Mouse (Mus musculus): ENCODE measurements around the gene Slit3. TPM values are rescaled to one million over a fixed set of nuclear protein-coding genes. Genes with fewer than 3 reads are reported as not detected.
A peak's percentile ranks its signal among the peaks of the same experiment; 100 is the strongest.

Gene Slit3
- total and polyA plus RNA-seq, 3 experiments, result 0.55 to 4.8 (median 2.8) TPM

DNA sequence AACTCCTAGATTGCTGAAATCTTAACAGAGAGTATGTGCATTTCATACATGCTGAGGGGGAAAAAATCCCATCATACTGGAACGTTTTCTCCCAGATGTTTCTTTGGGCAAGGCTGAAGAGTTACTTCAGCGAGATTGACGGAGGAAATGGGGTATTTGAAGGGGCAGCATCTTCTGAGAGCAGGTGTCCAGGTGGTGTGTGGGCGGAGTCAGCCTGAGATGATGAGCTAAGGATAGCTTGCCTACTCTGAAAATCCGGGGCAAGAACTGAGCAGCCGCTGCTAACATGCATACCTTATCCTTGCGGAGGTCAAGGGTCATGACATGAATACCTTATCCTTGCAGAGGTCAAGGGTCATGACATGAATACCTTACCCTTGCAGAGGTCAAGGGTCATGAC, 576.5 kb downstream of the Slit3 start:
- dilution Hi-C loops (cut with MboI; ENCODE audit: extremely low pct_ligation_motif_present, extremely low pct_unique_long_range_greater_than_20kb, low sequenced_read_pairs), result no loop called here
- H3K9me3 ChIP-seq (replicated peaks; ENCODE audit: low read length), result no peaks in the 10 kb centered on the region

DNA sequence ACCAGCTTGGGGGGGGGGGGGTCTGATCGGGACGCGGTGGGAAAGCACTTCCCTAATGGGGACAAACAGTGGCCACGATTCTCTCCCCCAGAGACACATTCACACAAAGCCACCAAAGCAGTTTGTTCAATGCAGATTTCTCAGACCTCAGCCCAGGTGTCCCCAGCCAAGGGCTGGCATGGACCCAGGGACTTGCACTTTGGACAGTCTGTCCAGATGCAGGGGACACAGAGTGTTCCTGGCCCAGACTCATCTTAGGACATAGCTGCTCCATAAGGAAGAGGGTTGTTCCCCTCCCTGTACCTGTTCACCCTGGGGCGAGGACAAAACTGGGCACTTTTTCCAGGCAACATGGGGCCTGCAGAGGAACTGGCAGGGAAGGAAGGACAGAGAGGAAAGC, 577.9 kb downstream of the Slit3 start:
- Histone ChIP-seq H3K9ac (ENCODE audit: insufficient read depth, low read depth) (no peak overlapping the region), H3K9me3 (replicated peaks; ENCODE audit: low read length) (peaks cover 12% of the 10 kb centered on the region), H3K79me2 (replicated peaks; ENCODE audit: control insufficient read depth, extremely low read depth, insufficient read depth, poor library complexity, severe bottlenecking) (no peaks in the 10 kb centered on the region), H3K4me3 (replicated peaks in 1 of 3; ENCODE audit: low read depth in 2 of 3, low read length in 2 of 3, poor library complexity in 1 of 3) (no peak overlapping the region), H3K4me1 (ENCODE audit: control insufficient read depth in 1 of 2, insufficient read depth in 2 of 2) (peaks cover 0 to 13% of the 10 kb centered on the region in 2 experiments; a peak in 2 of 4 replicates), H3K4me2 (ENCODE audit: insufficient read depth, low read depth, poor library complexity, severe bottlenecking) (no peak overlapping the region), H3K36me3 (replicated peaks in 1 of 2; ENCODE audit: control insufficient read depth in 1 of 2, insufficient read depth in 1 of 2, low read length in 1 of 2) (peaks cover 0 to 56% of the 10 kb centered on the region in 2 experiments), H3K27me3 (replicated peaks) (no peaks in the 10 kb centered on the region), H3K27ac (ENCODE audit: insufficient read depth, low read depth) (no peak overlapping the region)
- dilution Hi-C loops (cut with MboI; ENCODE audit: extremely low pct_ligation_motif_present, extremely low pct_unique_long_range_greater_than_20kb, low sequenced_read_pairs), result no loop called here
- TF ChIP-seq TCF12 (IDR thresholded peaks at IDR 0.05; ENCODE audit: low read depth, low read length) (no peak), MYC (IDR thresholded peaks at IDR 0.05; ENCODE audit: low read depth, low read length) (no peak), JUN (IDR thresholded peaks at IDR 0.05; ENCODE audit: insufficient read depth, low read depth, low read length) (no peak), POLR2A (IDR thresholded peaks at IDR 0.05; ENCODE audit: low read depth, low read length) (no peak), ZKSCAN1 (IDR thresholded peaks at IDR 0.05; ENCODE audit: borderline replicate concordance, low read depth, low read length) (no peak), IRF4 (IDR thresholded peaks at IDR 0.05; ENCODE audit: low read depth, low read length) (no peak), USF1 (IDR thresholded peaks at IDR 0.05; ENCODE audit: low read depth, low read length) (no peak), CHD1 (IDR thresholded peaks at IDR 0.05; ENCODE audit: low read depth, low read length) (no peak)
- in situ Hi-C loops (cut with MboI; ENCODE audit: low pct_ligation_motif_present, low pct_unique_long_range_greater_than_20kb, low sequenced_read_pairs), result loop anchor here (10.0 to 25.0 kb wide), 3 partner anchors 146 to 812 kb away; partner anchors contain the start of gene Wwc1
- no peak for DNase-seq (ENCODE audit: extremely low read depth)

More for the DNA sequence above, 576.5 kb downstream of the Slit3 start:
- TF ChIP-seq TBP (conservative IDR thresholded peaks at IDR 0.05; ENCODE audit: low read depth, low read length) (no peak), POLR2A (IDR thresholded peaks at IDR 0.05; ENCODE audit: low read depth, low read length) (no peak), JUND (conservative IDR thresholded peaks at IDR 0.05; ENCODE audit: low read depth, low read length) (no peak), KAT2A (IDR thresholded peaks at IDR 0.05; ENCODE audit: insufficient replicate concordance, low read length) (no peak), MXI1 (IDR thresholded peaks at IDR 0.05; ENCODE audit: low read depth, low read length) (no peak)
- in situ Hi-C loops (cut with MboI; ENCODE audit: low pct_ligation_motif_present, low pct_unique_long_range_greater_than_20kb, low sequenced_read_pairs), result loop anchor here (10.0 to 25.0 kb wide), 3 partner anchors 147 to 810 kb away; partner anchors contain the start of gene Wwc1
- no peak for DNase-seq (ENCODE audit: extremely low read depth)
- Histone ChIP-seq H3K27me3 (replicated peaks) (no peaks in the 10 kb centered on the region), H3K27ac (ENCODE audit: insufficient read depth, low read depth) (no peak overlapping the region), H3K4me1 (ENCODE audit: control insufficient read depth in 1 of 2, insufficient read depth in 2 of 2) (peaks cover 0 to 19% of the 10 kb centered on the region in 2 experiments; a peak in 2 of 4 replicates), H3K9ac (ENCODE audit: insufficient read depth, low read depth) (no peak overlapping the region), H3K4me3 (replicated peaks in 1 of 3; ENCODE audit: low read depth in 2 of 3, low read length in 2 of 3, poor library complexity in 1 of 3) (no peak overlapping the region), H3K4me2 (ENCODE audit: insufficient read depth, low read depth, poor library complexity, severe bottlenecking) (no peak overlapping the region), H3K36me3 (replicated peaks in 1 of 2; ENCODE audit: control insufficient read depth in 1 of 2, insufficient read depth in 1 of 2, low read length in 1 of 2) (peaks cover 0 to 46% of the 10 kb centered on the region in 2 experiments), H3K79me2 (replicated peaks; ENCODE audit: control insufficient read depth, extremely low read depth, insufficient read depth, poor library complexity, severe bottlenecking) (no peaks in the 10 kb centered on the region)

DNA sequence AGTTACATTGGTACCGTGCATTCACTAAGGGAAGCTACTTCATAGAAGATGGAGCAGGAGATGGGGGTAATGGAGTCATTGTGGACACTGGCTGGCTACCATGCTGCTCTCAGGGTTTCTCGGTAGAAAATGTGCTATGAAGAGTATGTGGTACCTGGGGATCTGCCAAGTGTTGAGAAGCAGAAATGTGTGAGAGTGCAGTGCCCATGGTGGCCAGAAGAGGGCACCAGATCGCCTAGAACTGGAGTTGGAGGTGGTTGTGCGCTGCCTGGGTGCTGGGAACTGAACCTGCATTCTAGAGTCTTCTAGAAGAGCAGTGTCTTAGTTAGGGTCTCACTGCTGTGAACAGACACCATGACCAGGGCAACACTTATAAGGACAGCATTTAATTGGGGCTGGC, 582.4 kb downstream of the Slit3 start:
- no peaks in the 10 kb centered on the region for H3K27me3 ChIP-seq (replicated peaks)
- dilution Hi-C loops (cut with MboI; ENCODE audit: extremely low pct_ligation_motif_present, extremely low pct_unique_long_range_greater_than_20kb, low sequenced_read_pairs), result no loop called here

More for the DNA sequence above, 582.4 kb downstream of the Slit3 start:
- no peak for DNase-seq (ENCODE audit: extremely low read depth)
- no peak overlapping the region for H3K4me2 ChIP-seq (ENCODE audit: insufficient read depth, low read depth, poor library complexity, severe bottlenecking)
- peaks cover 20% of the 10 kb centered on the region for H3K9me3 ChIP-seq (replicated peaks; ENCODE audit: low read length)
- no peak overlapping the region for H3K27ac ChIP-seq (ENCODE audit: insufficient read depth, low read depth)
- in situ Hi-C loops (cut with MboI; ENCODE audit: low pct_ligation_motif_present, low pct_unique_long_range_greater_than_20kb, low sequenced_read_pairs), result no loop called here
- H3K4me3 ChIP-seq (replicated peaks in 1 of 3; ENCODE audit: low read depth in 2 of 3, low read length in 2 of 3, poor library complexity in 1 of 3), result no peak overlapping the region
- no peak overlapping the region for H3K9ac ChIP-seq (ENCODE audit: insufficient read depth, low read depth)
- H3K4me1 ChIP-seq (ENCODE audit: control insufficient read depth in 1 of 2, insufficient read depth in 2 of 2), result no peaks in the 10 kb centered on the region
- H3K36me3 ChIP-seq (replicated peaks in 1 of 2; ENCODE audit: control insufficient read depth in 1 of 2, insufficient read depth in 1 of 2, low read length in 1 of 2), result peaks cover 0 to 72% of the 10 kb centered on the region in 2 experiments
- H3K79me2 ChIP-seq (replicated peaks; ENCODE audit: control insufficient read depth, extremely low read depth, insufficient read depth, poor library complexity, severe bottlenecking), result no peaks in the 10 kb centered on the region
- no peak for TF ChIP-seq JUN (IDR thresholded peaks at IDR 0.05; ENCODE audit: insufficient read depth, low read depth, low read length)
- TF ChIP-seq UBTF (IDR thresholded peaks at IDR 0.05; ENCODE audit: low read depth, low read length), result no peak
- TF ChIP-seq CTCF (conservative IDR thresholded peaks at IDR 0.05 in 1 of 2, IDR thresholded peaks at IDR 0.05 in 1 of 2; ENCODE audit: low read depth in 2 of 2, low read length in 2 of 2), result peak; percentile 52 to 56
- no peak for TF ChIP-seq POLR2AphosphoS2 (IDR thresholded peaks at IDR 0.05; ENCODE audit: low read depth, low read length)
- TF ChIP-seq RCOR1 (conservative IDR thresholded peaks at IDR 0.05; ENCODE audit: low read depth, low read length), result no peak
- TF ChIP-seq SMC3 (IDR thresholded peaks at IDR 0.05; ENCODE audit: low read depth, low read length), result peak; percentile 33
- TF ChIP-seq RAD21 (IDR thresholded peaks at IDR 0.05; ENCODE audit: low read depth, low read length), result peak; percentile 31
- no peak for TF ChIP-seq POLR2A (IDR thresholded peaks at IDR 0.05; ENCODE audit: low read depth, low read length)
